Mouse (Mus musculus) testis, adult 2 months (tissue): Measurements from ENCODE around the gene Gm20388.

Experiments
- CTCF ChIP-seq: fragments of 200-500 bp; IDR thresholded peaks from 2 replicates; pipeline ENCODE4 v1.5.1; 2012; ENCODE audit warnings: low read depth, mild to moderate bottlenecking, inconsistent platforms, low read length, moderate library complexity; ENCODE audit not compliant: control insufficient read depth, insufficient read depth, insufficient replicate concordance
- POLR2A ChIP-seq: fragments of 200-500 bp; IDR thresholded peaks from 2 replicates; pipeline ENCODE4 v1.6.1; 2012; ENCODE audit warnings: low read depth, mild to moderate bottlenecking, inconsistent platforms, low read length, moderate library complexity; ENCODE audit not compliant: control insufficient read depth

GRCm38 (mm10) chr8:120042542-120043312 is 132.1 kb downstream of the Gm20388 start:
- TF ChIP-seq CTCF = no peak
- no peak for TF ChIP-seq POLR2A
